Mouse (Mus musculus) embryonic fibroblast, embryonic 13.5 days (primary cell): Measurements from ENCODE around the gene Orm3. TPM values are rescaled to one million over a fixed set of nuclear protein-coding genes. Genes with fewer than 3 reads are reported as not detected.

Experiments used
- H3K27ac ChIP-seq: 2 replicates; pipeline ENCODE4 v1.5.1; 2012; ENCODE audit warnings: low read length, control low read depth, inconsistent platforms; ENCODE audit not compliant: insufficient read depth
- H3K4me1 ChIP-seq: 2 replicates; pipeline ENCODE4 v1.6.1; 2011; ENCODE audit warnings: low read length; ENCODE audit not compliant: control insufficient read depth, insufficient read depth
- H3K4me3 ChIP-seq: 2 replicates; pipeline ENCODE4 v1.5.1; 2011; ENCODE audit warnings: mild to moderate bottlenecking, control low read depth, low read length; ENCODE audit not compliant: insufficient read depth
- CTCF ChIP-seq: IDR thresholded peaks from 2 replicates; pipeline ENCODE4 v1.5.1; 2011; ENCODE audit warnings: mild to moderate bottlenecking, control low read depth, low read length, moderate library complexity, borderline replicate concordance; ENCODE audit not compliant: insufficient read depth
- POLR2A ChIP-seq: IDR thresholded peaks from 2 replicates; pipeline ENCODE4 v1.6.1; 2011; ENCODE audit warnings: low read depth, mild to moderate bottlenecking, control low read depth, low read length, moderate library complexity
- polyA plus RNA-seq: library from polyadenylated mRNA; stranded (reverse); fragments of >200 nt; gene quantifications from 2 replicates; pipeline ENCODE4 v1.2.4, GENCODE M21; 2011; ENCODE audit warnings: low read depth; ENCODE audit not compliant: missing spikeins, insufficient read length

Gene Orm3
- polyA plus RNA-seq, 1 experiment, result not detected

GRCm38 (mm10) chr4:63384262-63384661, 28.3 kb downstream of the Orm3 start:
- Histone ChIP-seq H3K27ac (no peak overlapping the region), H3K4me1 (no peaks in the 10 kb centered on the region), H3K4me3 (no peak overlapping the region)
- no peak for TF ChIP-seq CTCF
- no peak for TF ChIP-seq POLR2A

DNA sequence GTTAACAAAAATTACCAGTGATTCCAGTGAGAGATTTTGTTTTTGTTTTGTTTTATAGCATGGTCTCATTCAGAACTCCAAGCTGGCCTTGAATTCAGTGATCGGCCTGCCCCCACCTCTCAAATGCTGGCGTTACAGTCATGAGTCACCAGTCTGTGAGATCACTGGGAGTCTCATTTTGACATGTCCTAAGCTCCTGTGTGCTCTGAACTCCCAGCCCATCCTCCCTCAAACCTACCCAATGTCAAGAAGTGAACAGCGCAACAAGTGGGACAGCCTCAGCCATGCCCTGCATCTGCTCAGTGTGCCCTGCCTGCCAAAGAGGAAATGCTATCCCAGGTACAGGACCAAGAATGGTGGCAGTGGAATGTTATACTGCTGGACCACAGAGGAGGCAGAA, 29.3 kb downstream of the Orm3 start:
- H3K4me1 ChIP-seq, result no peaks in the 10 kb centered on the region
- no peak overlapping the region for H3K27ac ChIP-seq
- TF ChIP-seq CTCF (no peak), POLR2A (no peak)
- H3K4me3 ChIP-seq, result no peak overlapping the region

DNA sequence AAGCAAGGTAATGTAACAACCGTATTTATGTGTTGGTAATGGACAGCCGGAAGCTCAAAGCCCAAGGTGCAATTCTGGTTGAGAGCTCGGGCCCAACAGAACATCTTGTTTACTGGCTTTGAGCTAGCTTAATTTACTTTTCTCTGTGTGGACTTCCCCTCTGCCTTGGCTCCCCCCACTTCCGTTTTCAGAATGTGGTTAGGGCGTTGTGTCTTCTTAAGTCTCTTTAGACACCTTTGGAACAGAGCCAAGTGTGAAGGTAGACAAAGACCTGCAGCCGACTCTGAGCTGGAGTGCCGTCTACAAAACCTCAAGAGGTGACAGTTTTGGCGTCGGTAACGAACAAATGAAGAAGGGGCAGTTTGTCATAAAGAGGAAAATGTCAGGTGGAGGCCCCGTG, 29.8 kb downstream of the Orm3 start:
- Histone ChIP-seq H3K27ac (no peak overlapping the region), H3K4me3 (no peak overlapping the region), H3K4me1 (no peaks in the 10 kb centered on the region)
- TF ChIP-seq CTCF (no peak), POLR2A (no peak)

GRCm38 (mm10) chr4:63388029-63388428, 32.1 kb downstream of the Orm3 start:
- Histone ChIP-seq H3K27ac (no peak overlapping the region), H3K4me1 (no peaks in the 10 kb centered on the region), H3K4me3 (no peak overlapping the region)
- TF ChIP-seq CTCF (no peak), POLR2A (no peak)

DNA sequence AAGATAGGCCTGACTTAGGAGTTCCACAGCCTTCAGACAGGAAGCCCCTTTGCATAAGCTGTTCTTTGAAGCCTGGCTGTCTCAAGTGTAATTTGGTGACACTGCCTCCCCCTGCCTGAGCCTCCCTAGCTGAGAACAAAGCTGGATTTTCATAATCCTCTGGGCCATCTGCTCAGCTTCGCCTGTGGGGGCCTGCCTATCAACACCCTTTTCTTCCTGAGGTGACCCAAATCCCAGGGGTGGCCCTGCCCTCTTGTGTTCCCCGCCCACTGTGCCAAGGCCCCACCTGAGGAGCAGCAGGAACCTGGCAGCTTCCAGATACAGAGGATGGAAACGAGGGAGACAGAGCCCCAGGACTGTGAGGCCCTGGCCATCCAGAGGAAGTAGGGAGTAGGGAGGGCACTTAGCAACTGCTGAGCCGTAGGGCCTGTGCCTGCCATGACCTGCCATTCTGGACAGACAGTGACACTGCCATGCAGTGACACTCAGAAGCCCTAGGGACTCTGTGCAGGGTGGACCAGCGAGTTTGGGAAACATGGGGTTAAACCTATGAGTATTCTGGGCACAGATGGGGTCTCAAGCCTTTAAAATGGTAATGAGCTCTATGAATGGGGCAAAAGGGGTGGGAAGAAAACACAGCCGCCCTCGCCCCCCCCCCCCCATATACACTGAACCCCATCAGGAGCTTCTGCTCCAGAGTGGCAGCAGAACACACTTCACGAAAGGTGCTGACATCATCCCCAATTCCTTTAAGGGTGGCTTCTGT, 33.3 kb downstream of the Orm3 start:
- TF ChIP-seq CTCF (no peak), POLR2A (no peak)
- no peak overlapping the region for H3K4me3 ChIP-seq
- no peak overlapping the region for H3K27ac ChIP-seq
- no peaks in the 10 kb centered on the region for H3K4me1 ChIP-seq

- H3K4me1 ChIP-seq, result no peaks in the 10 kb centered on the region
- no peak overlapping the region for H3K27ac ChIP-seq
- no peak overlapping the region for H3K4me3 ChIP-seq
- TF ChIP-seq POLR2A (no peak), CTCF (no peak)
These were observed 34.0 kb downstream of the Orm3 start for GRCm38 (mm10) chr4:63389887-63390528.

GRCm38 (mm10) chr4:63391322-63391721, 35.4 kb downstream of the Orm3 start:
- TF ChIP-seq POLR2A (no peak), CTCF (no peak)
- no peaks in the 10 kb centered on the region for H3K4me1 ChIP-seq
- H3K27ac ChIP-seq, result no peak overlapping the region
- no peak overlapping the region for H3K4me3 ChIP-seq

GRCm38 (mm10) chr4:63397981-63398537, 42.1 kb downstream of the Orm3 start:
- H3K4me3 ChIP-seq, result no peak overlapping the region
- no peak overlapping the region for H3K27ac ChIP-seq
- peaks cover 22% of the 10 kb centered on the region for H3K4me1 ChIP-seq
- TF ChIP-seq CTCF (no peak), POLR2A (no peak)

DNA sequence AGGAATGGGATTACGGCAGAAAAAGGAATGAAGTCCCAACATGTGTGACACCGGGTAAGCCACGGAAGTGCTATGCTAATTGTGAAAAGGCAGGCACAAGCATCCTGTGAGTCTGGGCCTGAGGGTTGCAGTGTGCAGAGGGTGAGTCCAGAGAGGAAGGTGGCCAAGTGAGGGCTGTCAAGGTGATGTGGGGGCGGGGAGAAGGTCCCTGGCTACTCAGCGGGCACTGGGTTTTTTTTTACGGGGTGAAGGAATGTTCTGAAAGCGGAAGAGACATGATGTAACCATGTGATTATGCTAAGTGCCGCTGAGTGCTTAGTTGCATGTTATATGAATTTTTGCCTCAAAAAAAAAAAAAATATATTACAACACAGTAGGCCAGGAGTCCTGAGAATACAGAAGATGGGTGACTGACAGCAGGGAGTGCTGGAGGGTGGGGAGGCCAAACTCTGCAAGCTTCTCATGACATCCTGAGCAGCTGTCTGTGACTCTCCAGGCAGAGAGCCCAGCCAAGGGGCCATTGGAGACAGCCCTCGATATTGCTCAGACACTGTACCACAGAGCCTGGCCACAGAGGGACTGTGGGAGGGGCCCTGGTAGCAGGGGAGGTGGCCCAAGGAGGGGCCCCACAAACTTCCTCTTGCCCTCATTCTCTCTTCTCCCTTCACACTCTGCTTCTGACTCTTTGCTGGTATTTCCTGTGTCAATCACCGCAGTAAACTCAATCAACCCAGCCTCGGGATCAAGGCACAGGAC, 43.1 kb downstream of the Orm3 start:
- Histone ChIP-seq H3K27ac (peak overlapping the region; percentile 84), H3K4me3 (no peak overlapping the region), H3K4me1 (peaks cover 29% of the 10 kb centered on the region)
- TF ChIP-seq CTCF (no peak), POLR2A (no peak)

GRCm38 (mm10) chr4:63399691-63400270, 43.8 kb downstream of the Orm3 start:
- H3K4me1 ChIP-seq, result peaks cover 29% of the 10 kb centered on the region

More at GRCm38 (mm10) chr4:63399691-63400270, 43.8 kb downstream of the Orm3 start:
- no peak for TF ChIP-seq CTCF
- TF ChIP-seq POLR2A, result no peak
- H3K27ac ChIP-seq, result peak overlapping the region; percentile 84
- H3K4me3 ChIP-seq, result no peak overlapping the region
